Mouse (Mus musculus) intestine, embryonic 16.5 days (tissue): ENCODE measurements at regions not wholly inside any gene's neighbourhood (a gene's known extent, or its start where the extent isn't known, plus 50 kb on each side); places are given as distances from the start of the nearest gene placed in this dataset.

Experiments
- ATAC-seq: fragments of 200-750 bp; cut with Nextera tagmentation; 2 replicates; pipeline ENCODE4 v1.8.0; 2017; ENCODE audit warnings: moderate TSS enrichment, moderate library complexity
- H3K27ac ChIP-seq: fragments of 300-500 bp; sonication (generic); 2 replicates; pipeline ENCODE4 v1.5.1; 2014; ENCODE audit warnings: mild to moderate bottlenecking, low read length
- H3K27me3 ChIP-seq: fragments of 300-500 bp; sonication (generic); replicated peaks from 2 replicates; pipeline ENCODE4 v1.6.1; 2014; ENCODE audit warnings: low read length, control low read depth, mixed read lengths; ENCODE audit not compliant: control insufficient read depth, insufficient read depth
- H3K36me3 ChIP-seq: fragments of 300-500 bp; sonication (generic); 2 replicates; pipeline ENCODE4 v1.6.1; 2014; ENCODE audit warnings: low read length, control low read depth; ENCODE audit not compliant: control insufficient read depth, insufficient read depth
- H3K4me1 ChIP-seq: fragments of 300-500 bp; sonication (generic); 2 replicates; pipeline ENCODE4 v1.6.1; 2014; ENCODE audit warnings: low read length, control low read depth, mixed read lengths; ENCODE audit not compliant: control insufficient read depth, insufficient read depth
- H3K4me2 ChIP-seq: fragments of 300-500 bp; sonication (generic); 2 replicates; pipeline ENCODE4 v1.6.1; 2014; ENCODE audit warnings: low read depth, low read length, control low read depth
- H3K4me3 ChIP-seq: fragments of 300-500 bp; sonication (generic); 2 replicates; pipeline ENCODE4 v1.5.1; 2014; ENCODE audit warnings: mild to moderate bottlenecking, low read length
- H3K9ac ChIP-seq: fragments of 300-500 bp; sonication (generic); 2 replicates; pipeline ENCODE4 v1.6.1; 2014; ENCODE audit warnings: low read depth, low read length
- H3K9me3 ChIP-seq: fragments of 300-500 bp; sonication (generic); 2 replicates; pipeline ENCODE4 v1.6.1; 2016; ENCODE audit warnings: low read length, control low read depth; ENCODE audit not compliant: control insufficient read depth
- WGBS: fragments of 180-500 bp; shearing (Covaris S2); extraction: QIAGEN DNeasy Blood & Tissue Kit; methylation state at CpG from one replicate; pipeline ENCODE4 v1.1.7; 2014; 5-methylcytosine and 5-hydroxymethylcytosine counted together

- H3K27ac ChIP-seq, result no peak overlapping the region
- 61% methylated on average over 4 of the region's 4 CpGs for WGBS
- ATAC-seq, result no peak
- no peak overlapping the region for H3K4me2 ChIP-seq
- H3K4me1 ChIP-seq, result no peaks in the 10 kb centered on the region
- H3K36me3 ChIP-seq, result no peaks in the 10 kb centered on the region
- no peak overlapping the region for H3K9ac ChIP-seq
- H3K4me3 ChIP-seq, result no peak overlapping the region
- no peaks in the 10 kb centered on the region for H3K27me3 ChIP-seq
- no peaks in the 10 kb centered on the region for H3K9me3 ChIP-seq
Measured at GRCm38 (mm10) chr3:145207071-145207470, 85.2 kb upstream of the Col24a1 start.

DNA sequence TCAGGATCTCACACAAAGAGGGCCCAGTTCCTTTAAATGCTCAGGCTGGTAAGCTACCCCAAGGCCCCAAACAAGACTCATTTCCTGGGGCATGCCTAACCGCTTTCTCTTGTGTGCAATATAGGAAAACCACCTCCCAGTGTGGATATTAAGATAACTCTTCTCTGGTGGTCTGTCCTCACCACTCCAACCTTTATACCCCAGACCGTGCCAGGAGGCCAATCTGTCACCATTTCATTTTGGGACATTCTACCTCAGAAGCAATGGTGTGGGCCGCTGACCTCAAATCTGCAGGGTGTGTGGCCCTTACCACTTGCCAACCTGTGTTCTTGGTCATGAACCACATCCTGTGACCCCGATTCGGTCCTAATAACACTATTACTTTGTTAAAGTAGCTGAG lies 82.1 kb upstream of the Col24a1 start:
- no peaks in the 10 kb centered on the region for H3K9me3 ChIP-seq
- H3K36me3 ChIP-seq, result no peaks in the 10 kb centered on the region
- H3K4me1 ChIP-seq, result no peaks in the 10 kb centered on the region
- no peak overlapping the region for H3K4me2 ChIP-seq
- no peaks in the 10 kb centered on the region for H3K27me3 ChIP-seq
- WGBS, result 92% methylated on average over 5 of the region's 5 CpGs
- H3K9ac ChIP-seq, result no peak overlapping the region
- no peak for ATAC-seq
- H3K4me3 ChIP-seq, result no peak overlapping the region
- H3K27ac ChIP-seq, result no peak overlapping the region

GRCm38 (mm10) chr3:145216987-145217515 lies 75.2 kb upstream of the Col24a1 start:
- Histone ChIP-seq H3K9ac (no peak overlapping the region), H3K4me2 (no peak overlapping the region), H3K9me3 (no peaks in the 10 kb centered on the region), H3K4me1 (no peaks in the 10 kb centered on the region), H3K27ac (no peak overlapping the region), H3K27me3 (no peaks in the 10 kb centered on the region), H3K36me3 (no peaks in the 10 kb centered on the region), H3K4me3 (no peak overlapping the region)
- no peak for ATAC-seq
- WGBS, result 77% methylated on average over 10 of the region's 10 CpGs

GRCm38 (mm10) chr3:145222922-145223321 lies 69.3 kb upstream of the Col24a1 start:
- no peak overlapping the region for H3K4me3 ChIP-seq
- H3K27ac ChIP-seq, result no peak overlapping the region; the same call in 1 of the 2 replicates
- H3K36me3 ChIP-seq, result no peaks in the 10 kb centered on the region
- H3K27me3 ChIP-seq, result no peaks in the 10 kb centered on the region
- no peak overlapping the region for H3K4me2 ChIP-seq
- no peaks in the 10 kb centered on the region for H3K9me3 ChIP-seq
- H3K4me1 ChIP-seq, result peaks cover 3% of the 10 kb centered on the region; the same call in 1 of the 2 replicates
- ATAC-seq, result peak; percentile 86
- WGBS, result 55% methylated on average over 1 of the region's 1 CpGs
- H3K9ac ChIP-seq, result no peak overlapping the region

- H3K4me2 ChIP-seq, result no peak overlapping the region
- no peak overlapping the region for H3K27ac ChIP-seq
- no peak for ATAC-seq
- H3K36me3 ChIP-seq, result no peaks in the 10 kb centered on the region
- WGBS, result 61% methylated on average over 2 of the region's 2 CpGs
- peaks cover 3% of the 10 kb centered on the region; the same call in 1 of the 2 replicates for H3K4me1 ChIP-seq
- no peaks in the 10 kb centered on the region for H3K27me3 ChIP-seq
- no peak overlapping the region for H3K4me3 ChIP-seq
- no peaks in the 10 kb centered on the region for H3K9me3 ChIP-seq
- H3K9ac ChIP-seq, result no peak overlapping the region
Measured at GRCm38 (mm10) chr3:145224040-145224439, 68.2 kb upstream of the Col24a1 start.

- Histone ChIP-seq H3K4me1 (peaks cover 4% of the 10 kb centered on the region; the same call in 1 of the 2 replicates), H3K4me3 (no peak overlapping the region), H3K27me3 (no peaks in the 10 kb centered on the region), H3K27ac (no peak overlapping the region), H3K9me3 (no peaks in the 10 kb centered on the region), H3K4me2 (no peak overlapping the region), H3K9ac (no peak overlapping the region), H3K36me3 (no peaks in the 10 kb centered on the region)
- 59% methylated on average over 6 of the region's 6 CpGs for WGBS
- ATAC-seq, result 0 out of 2 replicates have a peak, but pooled peaks have one; percentile 33
Measured at GRCm38 (mm10) chr3:145230721-145231120, 61.6 kb upstream of the Col24a1 start.

GRCm38 (mm10) chr3:145242138-145242537 lies 50.1 kb upstream of the Col24a1 start:
- H3K4me3 ChIP-seq, result no peak overlapping the region
- H3K27me3 ChIP-seq, result no peaks in the 10 kb centered on the region
- no peaks in the 10 kb centered on the region for H3K9me3 ChIP-seq
- WGBS, result 55% methylated on average over 5 of the region's 5 CpGs
- H3K4me2 ChIP-seq, result no peak overlapping the region
- no peak for ATAC-seq
- H3K4me1 ChIP-seq, result no peaks in the 10 kb centered on the region
- no peaks in the 10 kb centered on the region for H3K36me3 ChIP-seq
- no peak overlapping the region for H3K27ac ChIP-seq
- H3K9ac ChIP-seq, result no peak overlapping the region
